Mouse (Mus musculus): ENCODE measurements at regions not wholly inside any gene's neighbourhood (a gene's known extent, or its start where the extent isn't known, plus 50 kb on each side); places are given as distances from the start of the nearest gene placed in this dataset.

DNA sequence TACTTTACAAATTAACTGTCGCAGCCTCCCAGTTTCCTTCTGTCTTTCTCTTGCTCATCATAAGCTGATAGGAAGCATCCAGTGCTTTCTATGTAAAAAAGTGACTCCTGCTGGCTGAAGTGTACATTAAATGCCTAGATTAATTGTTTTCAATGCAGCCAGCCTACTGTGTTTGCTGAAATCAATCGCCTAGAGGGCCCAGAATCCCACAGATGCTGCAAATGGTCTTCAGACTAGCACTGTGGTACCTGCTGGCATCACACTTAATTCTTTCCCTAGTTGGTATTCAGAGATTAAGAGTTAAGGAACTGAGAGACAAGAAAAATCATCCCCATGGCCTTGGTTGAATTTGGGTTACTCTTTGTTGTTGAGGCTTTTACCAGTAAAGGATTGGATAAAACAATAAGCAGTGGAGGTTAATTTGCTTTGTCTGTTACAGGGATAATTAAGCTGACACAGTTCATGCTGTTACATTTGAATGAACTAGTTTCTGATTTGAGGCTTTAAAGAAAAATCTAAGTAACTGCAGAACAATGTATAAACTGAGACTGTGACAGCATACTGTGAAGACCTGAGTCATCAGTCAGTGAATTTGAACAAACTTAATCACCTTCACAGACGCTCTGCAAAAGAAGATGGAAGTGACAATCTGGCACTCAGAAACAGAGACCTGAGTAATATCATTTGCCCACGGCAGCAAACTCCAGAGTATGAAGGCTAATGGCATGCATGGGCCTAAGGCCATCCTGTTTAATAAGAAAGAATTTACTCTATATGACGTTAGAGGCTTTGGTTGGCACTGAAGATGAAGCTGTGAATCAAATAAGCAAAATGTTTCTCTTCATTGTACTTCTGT is 339.0 kb upstream of the Ddi1 start:
- no peaks in the 10 kb centered on the region for H3K4me1 ChIP-seq (ENCODE audit: control insufficient read depth, insufficient read depth, insufficient read length, low read length)
- H3K4me3 ChIP-seq (ENCODE audit: low read depth, low read length), result no peak overlapping the region
- H3K36me3 ChIP-seq (ENCODE audit: control insufficient read depth, insufficient read depth, low read length), result no peaks in the 10 kb centered on the region
- 63% methylated on average over 5 of the region's 5 CpGs for WGBS
- no peak overlapping the region for H3K27ac ChIP-seq (ENCODE audit: insufficient read depth, low read depth, low read length)
- TF ChIP-seq POLR2A (IDR thresholded peaks at IDR 0.05; ENCODE audit: low read depth, low read length) (no peak), CTCF (IDR thresholded peaks at IDR 0.05; ENCODE audit: extremely low read depth, insufficient read length, insufficient replicate concordance, low read depth, low read length) (no peak)
- H3K27me3 ChIP-seq (ENCODE audit: control insufficient read depth, insufficient read depth, low read length), result no peaks in the 10 kb centered on the region

All from small intestine, adult 2 months (tissue).